Mouse (Mus musculus) kidney, embryonic 15.5 days (tissue): ENCODE data around the gene Bach1. TPM values are rescaled to one million over a fixed set of nuclear protein-coding genes. Genes with fewer than 3 reads are reported as not detected.

ENCODE experiments used
- ATAC-seq: fragments of 200-750 bp; cut with Nextera tagmentation; replicated peaks from 2 replicates; pipeline ENCODE4 v1.8.0; 2017; ENCODE audit warnings: moderate TSS enrichment; ENCODE audit not compliant: low FRiP score
- H3K27ac ChIP-seq: fragments of 300-500 bp; sonication (generic); 2 replicates; pipeline ENCODE4 v1.5.1; 2015; ENCODE audit warnings: mild to moderate bottlenecking, inconsistent platforms
- H3K27me3 ChIP-seq: fragments of 300-500 bp; sonication (generic); 2 replicates; pipeline ENCODE4 v1.6.1; 2015; ENCODE audit warnings: inconsistent platforms
- H3K36me3 ChIP-seq: fragments of 300-500 bp; sonication (generic); 2 replicates; pipeline ENCODE4 v1.6.1; 2015; ENCODE audit warnings: inconsistent platforms
- H3K4me1 ChIP-seq: fragments of 300-500 bp; sonication (generic); 2 replicates; pipeline ENCODE4 v1.6.1; 2015; ENCODE audit warnings: inconsistent platforms
- H3K4me2 ChIP-seq: fragments of 300-500 bp; sonication (generic); 2 replicates; pipeline ENCODE4 v1.6.1; 2015; ENCODE audit warnings: moderate library complexity, mild to moderate bottlenecking, inconsistent platforms
- H3K4me3 ChIP-seq: fragments of 300-500 bp; sonication (generic); replicated peaks from 2 replicates; pipeline ENCODE4 v1.5.1; 2015; ENCODE audit warnings: mild to moderate bottlenecking, inconsistent platforms
- H3K9ac ChIP-seq: fragments of 300-500 bp; sonication (generic); 2 replicates; pipeline ENCODE4 v1.6.1; 2015; ENCODE audit warnings: mild to moderate bottlenecking, inconsistent platforms
- H3K9me3 ChIP-seq: fragments of 300-500 bp; sonication (generic); replicated peaks from 2 replicates; pipeline ENCODE4 v1.6.1; 2016; ENCODE audit warnings: inconsistent platforms
- WGBS: fragments of 180-500 bp; shearing (Covaris S2); methylation state at CpG from one replicate; pipeline ENCODE4 v1.1.7; 2015; ENCODE audit warnings: mixed read lengths; 5-methylcytosine and 5-hydroxymethylcytosine counted together
- polyA plus RNA-seq: library from polyadenylated mRNA; unstranded; fragments of >200 nt; fragmentation: Nextera tagmentation; extraction: Ambion mirVana; gene quantifications from 2 replicates; pipeline ENCODE4 v1.2.1, GENCODE M21; 2015

Gene Bach1
- polyA plus RNA-seq, 1 experiment from 2014 or later = 13.6 TPM

DNA sequence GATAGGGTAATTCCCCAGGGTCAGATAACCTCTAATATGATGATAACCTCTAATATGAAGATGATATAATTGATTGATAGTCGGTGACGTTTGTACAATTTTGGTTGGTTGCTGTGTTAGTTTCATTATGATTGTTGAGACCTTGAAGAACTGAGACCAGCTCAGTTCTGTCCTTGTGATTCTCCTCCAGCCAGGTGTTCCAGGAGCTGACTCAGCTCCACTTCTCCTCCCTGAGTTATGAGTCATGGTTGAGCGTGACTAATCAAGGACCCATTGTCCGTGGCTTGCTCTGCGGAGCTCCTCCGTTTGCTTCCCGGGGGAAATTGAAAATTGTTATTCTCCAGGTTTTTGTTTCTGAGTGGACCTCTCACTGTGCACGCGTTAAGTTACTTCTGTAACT is 33.5 kb upstream of the Bach1 start:
- Histone ChIP-seq H3K36me3 (no peaks in the 10 kb centered on the region), H3K27me3 (no peaks in the 10 kb centered on the region), H3K9ac (no peak overlapping the region), H3K27ac (no peak overlapping the region), H3K9me3 (no peaks in the 10 kb centered on the region), H3K4me2 (peak overlapping the region; percentile 34), H3K4me3 (no peak overlapping the region), H3K4me1 (no peaks in the 10 kb centered on the region)
- no peak for ATAC-seq
- 60% methylated on average over 9 of the region's 9 CpGs for WGBS

DNA sequence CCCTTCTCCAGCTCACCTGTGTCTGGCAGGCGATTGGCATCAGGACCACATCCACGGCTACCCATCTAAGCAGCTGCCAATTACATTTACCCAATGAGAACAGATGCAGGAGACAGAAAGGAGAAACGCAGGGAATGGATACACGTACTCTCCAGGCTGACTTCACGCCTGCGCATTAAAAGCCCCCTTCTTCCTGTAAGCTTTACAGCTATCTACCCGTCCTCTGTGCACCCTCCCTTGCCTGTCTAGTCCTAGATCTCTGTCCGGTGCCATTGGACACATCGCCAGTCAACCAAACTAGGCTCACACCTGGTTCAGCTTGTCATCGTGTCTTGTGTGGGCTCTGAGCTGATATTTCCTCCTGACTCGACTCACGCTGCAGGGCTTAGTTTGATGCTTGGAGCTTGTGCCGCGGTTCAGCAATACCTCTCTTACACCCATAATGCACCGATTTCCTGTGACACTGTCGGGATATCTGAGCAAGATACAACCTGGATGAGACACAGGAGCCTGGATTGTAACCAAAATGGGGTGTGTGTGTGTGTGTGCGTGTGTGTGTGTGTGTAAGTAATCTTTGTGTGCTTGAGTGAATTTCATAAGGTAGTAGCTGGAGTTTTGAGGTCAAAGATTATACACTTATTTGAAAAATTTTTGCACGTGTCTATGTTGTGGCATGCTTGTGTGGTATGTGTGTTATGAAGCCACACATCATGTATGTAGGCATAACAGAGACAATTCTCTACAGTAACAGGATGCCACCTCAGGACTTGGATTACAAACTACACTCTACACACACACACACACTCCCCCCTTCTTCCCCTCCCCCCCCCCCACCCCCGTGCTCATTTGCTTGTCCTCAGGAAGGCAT is 32.8 kb upstream of the Bach1 start:
- H3K4me2 ChIP-seq = peak overlapping the region; percentile 34

DNA sequence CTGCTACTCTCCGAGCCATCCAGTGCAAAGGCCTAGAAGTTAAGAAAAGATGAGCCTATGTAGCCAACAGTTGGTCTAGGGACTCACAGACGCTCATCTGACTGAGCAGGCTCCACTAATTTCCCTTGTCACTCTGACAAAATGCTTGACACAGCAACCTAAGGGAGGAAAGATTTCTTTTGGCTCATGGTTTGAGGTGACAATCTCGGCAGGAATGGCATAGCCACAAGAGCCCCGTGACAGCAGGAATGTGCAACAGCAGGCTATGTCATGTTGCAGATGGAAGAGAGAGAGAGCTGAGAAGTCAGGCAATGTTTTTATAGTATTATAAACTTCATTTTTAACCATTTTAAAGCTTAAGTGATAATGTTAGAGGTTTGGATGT is 32.1 kb upstream of the Bach1 start:
- Histone ChIP-seq H3K4me3 (no peak overlapping the region), H3K9me3 (no peaks in the 10 kb centered on the region), H3K27me3 (no peaks in the 10 kb centered on the region), H3K4me2 (no peak overlapping the region), H3K27ac (no peak overlapping the region), H3K36me3 (no peaks in the 10 kb centered on the region), H3K9ac (no peak overlapping the region), H3K4me1 (0 out of 2 replicates have a peak, but pooled peaks cover 2% of the 10 kb centered on the region)
- ATAC-seq = no peak
- 80% methylated on average over 4 of the region's 4 CpGs for WGBS

More for the DNA sequence above, 32.8 kb upstream of the Bach1 start:
- H3K9me3 ChIP-seq = no peaks in the 10 kb centered on the region
- H3K36me3 ChIP-seq = no peaks in the 10 kb centered on the region
- no peak overlapping the region for H3K9ac ChIP-seq
- no peak for ATAC-seq
- no peaks in the 10 kb centered on the region for H3K4me1 ChIP-seq
- H3K4me3 ChIP-seq = no peak overlapping the region
- 84% methylated on average over 19 of the region's 19 CpGs for WGBS
- H3K27me3 ChIP-seq = no peaks in the 10 kb centered on the region
- no peak overlapping the region for H3K27ac ChIP-seq

DNA sequence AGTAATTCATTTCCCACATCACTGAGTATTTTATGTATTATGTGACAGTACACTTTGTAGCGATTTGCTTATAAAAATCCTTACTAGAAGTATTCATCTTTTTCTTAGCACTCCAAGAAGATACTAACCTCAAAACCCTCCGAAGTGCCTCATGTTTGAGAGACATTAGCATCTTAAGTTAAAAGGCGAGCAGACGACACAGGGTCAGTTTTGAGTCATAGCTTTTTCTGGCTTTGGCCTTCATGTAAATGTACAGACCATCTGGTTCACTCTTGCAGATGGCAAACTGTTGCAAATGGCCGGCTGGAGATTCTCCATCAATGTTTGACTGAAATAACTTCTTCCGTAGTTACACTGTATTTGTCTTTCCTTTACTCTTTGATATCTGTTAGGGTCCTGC is 30.7 kb upstream of the Bach1 start:
- Histone ChIP-seq H3K4me1 (0 out of 2 replicates have a peak, but pooled peaks cover 2% of the 10 kb centered on the region), H3K4me2 (no peak overlapping the region), H3K27me3 (no peaks in the 10 kb centered on the region), H3K9me3 (no peaks in the 10 kb centered on the region), H3K4me3 (no peak overlapping the region), H3K9ac (no peak overlapping the region), H3K27ac (no peak overlapping the region), H3K36me3 (no peaks in the 10 kb centered on the region)
- 86% methylated on average over 6 of the region's 6 CpGs for WGBS
- no peak for ATAC-seq

DNA sequence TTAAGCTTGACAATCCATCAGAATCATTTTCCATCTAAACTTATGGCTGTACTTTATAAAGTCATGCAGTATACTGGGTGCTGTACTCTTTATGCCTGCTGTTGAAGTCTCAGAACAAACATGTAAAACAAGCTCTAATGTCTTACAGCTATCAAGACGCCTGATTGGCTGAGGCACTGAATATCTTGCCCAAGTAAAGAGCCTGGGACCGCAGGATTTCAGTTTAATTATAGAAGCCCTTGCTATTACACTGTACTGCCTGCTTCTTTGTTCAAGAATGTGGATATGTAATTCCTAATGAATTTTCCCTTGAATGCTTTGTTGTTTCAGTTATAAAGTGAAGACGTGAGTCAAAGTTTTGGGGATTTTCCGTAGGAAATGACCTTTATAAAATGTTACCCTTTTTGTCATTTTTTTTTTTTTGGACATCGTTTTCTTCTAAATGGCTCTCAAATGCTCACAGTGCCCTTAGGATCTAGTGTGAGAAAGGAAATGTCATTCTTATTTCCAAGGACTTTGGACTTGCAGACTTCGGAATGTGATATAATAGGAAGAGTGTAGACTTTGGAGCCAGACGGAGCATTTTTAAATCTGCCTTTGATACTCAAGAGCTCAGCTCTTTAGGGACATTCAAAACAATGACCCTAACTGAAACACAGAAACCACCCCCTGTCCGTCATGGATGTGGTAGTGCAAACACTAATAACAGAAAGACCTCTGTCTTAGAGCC is 28.5 kb upstream of the Bach1 start:
- H3K9ac ChIP-seq = no peak overlapping the region
- no peak overlapping the region for H3K27ac ChIP-seq
- H3K4me2 ChIP-seq = no peak overlapping the region
- 73% methylated on average over 8 of the region's 8 CpGs for WGBS
- H3K4me1 ChIP-seq = 0 out of 2 replicates have a peak, but pooled peaks cover 2% of the 10 kb centered on the region
- no peak overlapping the region for H3K4me3 ChIP-seq
- H3K27me3 ChIP-seq = no peaks in the 10 kb centered on the region
- no peaks in the 10 kb centered on the region for H3K9me3 ChIP-seq
- no peaks in the 10 kb centered on the region for H3K36me3 ChIP-seq
- ATAC-seq = no peak

DNA sequence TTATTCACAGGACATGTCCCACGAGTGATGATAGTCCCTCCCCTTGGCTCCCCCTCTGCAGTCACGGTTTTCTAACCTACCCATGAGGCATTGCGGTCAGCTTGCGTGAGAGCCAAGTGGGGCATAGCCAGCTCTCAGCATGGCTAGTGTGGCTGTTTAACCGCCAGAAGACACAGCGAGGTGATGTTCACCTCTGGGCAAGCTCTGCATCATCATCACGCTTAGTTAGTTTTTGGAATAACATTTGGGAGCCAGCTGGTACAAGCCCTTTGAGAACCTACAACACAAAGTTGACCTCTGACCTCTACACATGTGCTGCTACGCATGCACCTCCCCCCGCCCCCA is 28.0 kb upstream of the Bach1 start:
- H3K4me2 ChIP-seq = no peak overlapping the region
- no peaks in the 10 kb centered on the region for H3K9me3 ChIP-seq
- no peak overlapping the region for H3K4me3 ChIP-seq
- no peak overlapping the region for H3K27ac ChIP-seq
- H3K27me3 ChIP-seq = no peaks in the 10 kb centered on the region
- WGBS = 85% methylated on average over 9 of the region's 9 CpGs
- no peak for ATAC-seq
- 0 out of 2 replicates have a peak, but pooled peaks cover 5% of the 10 kb centered on the region for H3K4me1 ChIP-seq
- no peak overlapping the region for H3K9ac ChIP-seq
- H3K36me3 ChIP-seq = no peaks in the 10 kb centered on the region

DNA sequence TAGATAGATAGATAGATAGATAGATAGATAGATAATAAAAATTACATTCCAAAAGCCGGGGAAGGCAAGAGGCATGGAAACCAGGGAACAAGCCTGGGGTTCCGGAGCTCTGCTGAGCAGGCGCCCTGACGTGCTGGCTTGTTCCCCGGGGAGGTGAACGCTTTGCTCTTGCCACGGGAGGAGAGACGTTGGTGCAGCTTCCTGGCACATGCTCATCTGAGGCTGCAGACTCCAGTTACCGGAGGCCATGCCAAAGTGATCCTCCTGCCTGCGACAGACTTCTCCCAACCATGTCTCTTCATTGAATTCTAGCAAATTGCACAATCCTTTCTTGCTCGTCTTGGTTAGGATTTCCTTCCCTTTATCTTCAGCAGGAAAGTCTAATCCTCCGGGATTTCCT is 27.4 kb upstream of the Bach1 start:
- Histone ChIP-seq H3K4me1 (0 out of 2 replicates have a peak, but pooled peaks cover 5% of the 10 kb centered on the region), H3K36me3 (no peaks in the 10 kb centered on the region), H3K27me3 (no peaks in the 10 kb centered on the region), H3K27ac (no peak overlapping the region), H3K9ac (no peak overlapping the region), H3K4me2 (no peak overlapping the region), H3K4me3 (no peak overlapping the region), H3K9me3 (no peaks in the 10 kb centered on the region)
- 81% methylated on average over 12 of the region's 12 CpGs for WGBS
- no peak for ATAC-seq

DNA sequence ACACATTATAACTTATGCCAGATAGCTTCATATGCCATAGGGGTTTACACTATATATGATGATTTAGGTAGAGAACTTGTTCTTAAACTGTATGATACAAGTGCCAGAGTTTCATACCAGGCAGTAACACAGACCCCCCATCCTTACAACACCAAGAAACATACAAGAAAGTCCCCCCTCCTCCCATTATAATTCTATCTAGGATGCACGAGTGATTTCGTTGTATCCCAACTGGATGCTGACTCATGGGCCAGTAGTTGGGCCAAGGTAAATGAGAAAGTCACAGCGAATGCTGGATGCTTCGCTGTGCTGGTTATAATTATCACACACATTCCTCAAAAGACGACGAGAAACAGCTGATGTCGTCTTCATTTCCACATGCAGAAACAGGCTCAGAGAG is 25.6 kb upstream of the Bach1 start:
- Histone ChIP-seq H3K27me3 (no peaks in the 10 kb centered on the region), H3K4me2 (no peak overlapping the region), H3K36me3 (no peaks in the 10 kb centered on the region), H3K9ac (no peak overlapping the region), H3K4me1 (0 out of 2 replicates have a peak, but pooled peaks cover 5% of the 10 kb centered on the region), H3K9me3 (no peaks in the 10 kb centered on the region), H3K4me3 (no peak overlapping the region), H3K27ac (no peak overlapping the region)
- 83% methylated on average over 7 of the region's 7 CpGs for WGBS
- no peak for ATAC-seq

DNA sequence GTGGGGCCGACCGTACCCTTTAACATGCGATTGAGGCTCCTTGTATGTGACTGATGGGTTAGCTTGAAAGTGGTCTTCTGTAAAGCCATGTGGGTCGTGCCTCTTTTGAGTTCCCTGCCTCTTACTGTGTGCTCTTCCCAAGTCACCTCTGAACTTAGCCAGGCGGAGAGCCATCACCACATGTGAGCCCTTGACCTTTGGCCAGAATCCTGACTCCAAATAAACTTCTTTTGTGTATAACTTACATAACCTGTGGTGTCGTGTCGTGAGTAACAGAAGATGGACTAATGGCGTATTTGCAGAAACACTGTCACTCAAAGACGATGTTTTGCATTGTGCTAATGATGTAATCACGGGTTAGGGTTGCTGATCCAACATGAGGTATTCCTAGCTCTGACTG is 22.6 kb upstream of the Bach1 start:
- Histone ChIP-seq H3K4me3 (no peak overlapping the region), H3K4me1 (0 out of 2 replicates have a peak, but pooled peaks cover 5% of the 10 kb centered on the region), H3K9me3 (no peaks in the 10 kb centered on the region), H3K4me2 (no peak overlapping the region), H3K27me3 (no peaks in the 10 kb centered on the region), H3K36me3 (no peaks in the 10 kb centered on the region), H3K9ac (no peak overlapping the region), H3K27ac (no peak overlapping the region)
- 81% methylated on average over 10 of the region's 10 CpGs for WGBS
- no peak for ATAC-seq

DNA sequence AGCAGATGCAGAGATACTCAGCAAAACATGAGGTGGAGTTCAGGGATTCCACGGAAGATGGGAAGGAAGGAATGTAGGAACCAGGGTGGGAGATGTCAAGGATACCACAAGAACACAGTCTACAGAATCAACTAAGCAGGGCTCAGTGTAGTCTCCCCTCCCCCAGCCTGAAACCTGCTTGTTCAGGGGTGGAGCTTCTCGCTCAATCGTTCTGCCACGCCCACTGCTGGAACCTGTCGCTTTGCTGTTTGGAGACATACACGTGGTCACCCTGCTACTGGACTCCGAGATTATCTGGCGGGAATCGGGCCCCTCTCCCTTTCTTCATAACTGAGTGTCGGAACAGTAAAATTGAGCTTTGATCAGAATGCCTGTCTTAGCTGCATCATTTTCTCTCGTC is 20.1 kb upstream of the Bach1 start:
- H3K4me3 ChIP-seq = no peak overlapping the region
- no peak for ATAC-seq
- no peak overlapping the region for H3K9ac ChIP-seq
- no peak overlapping the region for H3K4me2 ChIP-seq
- H3K36me3 ChIP-seq = no peaks in the 10 kb centered on the region
- H3K27me3 ChIP-seq = no peaks in the 10 kb centered on the region
- no peak overlapping the region for H3K27ac ChIP-seq
- WGBS = 71% methylated on average over 11 of the region's 11 CpGs
- H3K4me1 ChIP-seq = 0 out of 2 replicates have a peak, but pooled peaks cover 3% of the 10 kb centered on the region
- no peaks in the 10 kb centered on the region for H3K9me3 ChIP-seq

DNA sequence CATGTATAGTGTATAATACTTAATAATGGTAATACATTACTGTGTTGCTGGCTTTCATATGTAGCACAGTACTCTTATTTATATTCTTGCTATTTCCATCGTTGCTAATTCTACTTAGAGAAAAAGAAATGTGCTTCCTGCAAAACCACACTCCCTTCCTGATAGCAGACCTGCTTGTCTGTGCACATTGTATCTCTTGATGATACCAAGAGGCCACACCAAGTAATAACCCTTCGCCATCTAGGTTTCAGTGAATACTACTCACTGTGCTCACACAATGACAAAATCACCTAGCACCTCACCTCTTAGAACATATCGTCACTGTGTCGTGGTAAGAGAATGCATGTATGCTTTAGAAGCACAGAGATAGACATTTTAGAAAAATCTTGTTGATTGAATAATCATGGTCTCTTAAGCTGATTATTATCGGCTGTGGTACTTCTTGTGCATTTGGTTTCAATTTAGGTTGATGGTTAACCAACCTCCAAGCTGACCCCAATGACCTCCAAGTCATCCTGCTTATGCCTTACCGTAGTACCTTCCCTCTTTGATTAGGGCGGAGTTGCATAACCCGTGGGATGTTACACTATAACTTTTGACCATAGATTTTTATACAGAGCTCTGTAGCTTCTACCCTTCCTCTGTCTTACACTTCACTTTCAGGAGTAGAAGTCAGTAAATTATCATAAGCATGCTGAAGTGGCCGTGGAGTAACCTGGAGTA is 17.7 kb upstream of the Bach1 start:
- no peak for ATAC-seq
- WGBS = 85% methylated on average over 9 of the region's 9 CpGs

DNA sequence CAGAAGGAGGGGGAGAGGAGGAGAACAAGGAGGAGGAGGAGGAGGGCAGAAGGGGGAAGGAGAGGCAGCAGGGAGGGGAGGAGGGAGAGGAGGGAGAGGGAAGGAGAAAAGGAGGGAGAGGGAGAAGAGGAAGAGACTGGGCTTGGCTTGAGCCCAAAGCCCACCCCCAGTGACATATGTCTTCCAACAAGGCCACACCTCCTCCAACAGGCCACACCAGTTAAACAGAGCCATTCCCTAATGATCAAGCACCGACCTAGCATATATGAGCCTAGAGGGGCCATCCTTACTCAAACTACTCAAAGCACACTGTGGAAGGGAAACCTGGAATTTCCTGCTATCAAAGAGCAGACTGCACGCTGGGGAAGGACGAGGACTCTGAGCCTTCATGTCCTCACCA is 16.9 kb upstream of the Bach1 start:
- H3K4me1 ChIP-seq = no peaks in the 10 kb centered on the region
- H3K27me3 ChIP-seq = no peaks in the 10 kb centered on the region
- ATAC-seq = 0 out of 2 replicates have a peak, but pooled peaks have one; percentile 25
- H3K36me3 ChIP-seq = no peaks in the 10 kb centered on the region
- no peak overlapping the region for H3K9ac ChIP-seq
- WGBS = 54% methylated on average over 3 of the region's 3 CpGs
- H3K27ac ChIP-seq = no peak overlapping the region
- no peak overlapping the region for H3K4me3 ChIP-seq
- H3K4me2 ChIP-seq = no peak overlapping the region
- H3K9me3 ChIP-seq = no peaks in the 10 kb centered on the region

More for the DNA sequence above, 17.7 kb upstream of the Bach1 start:
- H3K27ac ChIP-seq = no peak overlapping the region
- no peak overlapping the region for H3K4me3 ChIP-seq
- no peaks in the 10 kb centered on the region for H3K9me3 ChIP-seq
- H3K4me2 ChIP-seq = no peak overlapping the region
- H3K27me3 ChIP-seq = no peaks in the 10 kb centered on the region
- no peak overlapping the region for H3K9ac ChIP-seq
- H3K4me1 ChIP-seq = no peaks in the 10 kb centered on the region
- no peaks in the 10 kb centered on the region for H3K36me3 ChIP-seq
